Mouse (Mus musculus): ENCODE data around the gene Grm8. TPM values are rescaled to one million over a fixed set of nuclear protein-coding genes. Genes with fewer than 3 reads are reported as not detected.

The Grm8 gene
- total RNA-seq, 2 experiments from 2014 or later: not detected

Small RNAs within 50 kb of the gene (microRNA-seq; reads per million reads assigned to microRNA genes)
- gene Mir592: 0 to 2.2 reads per million in 2 experiments
